Mouse (Mus musculus) granulocyte monocyte progenitor cell, adult 5-6 weeks (primary cell): ENCODE data around the gene Scgb1b30. TPM values are rescaled to one million over a fixed set of nuclear protein-coding genes. Genes with fewer than 3 reads are reported as not detected.
A peak's percentile ranks its signal among the peaks of the same experiment; 100 is the strongest.
"Not testable (repeated sequence)": the region's sequence is repeated elsewhere in the genome, so short reads cannot be mapped to it uniquely, and the experiment has no call there.

Experiments used
- ATAC-seq: replicated peaks from 2 replicates; pipeline ENCODE4 v1.8.0; 2016; ENCODE audit warnings: mild to moderate bottlenecking, moderate TSS enrichment, inconsistent platforms; ENCODE audit not compliant: poor library complexity, severe bottlenecking
- total RNA-seq, 2 experiments: library from RNA; stranded (forward) in 1 of 2; stranded (reverse) in 1 of 2; fragments of 200-712, 200-1000 nt in 1 of 2; fragments of >200 nt in 1 of 2; fragmentation: Nextera tagmentation in 1 of 2; gene quantifications; 2 replicates each; pipeline ENCODE4 v1.2.3; 2014 to 2017

Gene Scgb1b30
- total RNA-seq (2014; fragmentation: Nextera tagmentation): not detected in 2 replicates
- not detected in 2 replicates for total RNA-seq (2017)

- no peak for ATAC-seq
These were observed at the start of gene Scgb1b30 for GRCm38 (mm10) chr7:34094911-34095481. TSS of gene Scgb1b30 (plus strand) at chr7:34095431.

- ATAC-seq: not testable (repeated sequence)
These were observed 27.1 kb upstream of the Scgb1b30 start for GRCm38 (mm10) chr7:34068132-34068531.

- ATAC-seq: no peak
These were observed 4.8 kb downstream of the Scgb1b30 start for GRCm38 (mm10) chr7:34100002-34100401.

GRCm38 (mm10) chr7:34101276-34101675 is 6.0 kb downstream of the Scgb1b30 start:
- no peak for ATAC-seq

- no peak for ATAC-seq
These were observed 14.0 kb downstream of the Scgb1b30 start for GRCm38 (mm10) chr7:34109190-34109589.

- no peak for ATAC-seq
These were observed 21.4 kb downstream of the Scgb1b30 start for GRCm38 (mm10) chr7:34116601-34117000.

GRCm38 (mm10) chr7:34120636-34121035 is 25.4 kb downstream of the Scgb1b30 start:
- not testable (repeated sequence) for ATAC-seq

GRCm38 (mm10) chr7:34122987-34123720 is 27.9 kb downstream of the Scgb1b30 start:
- ATAC-seq: no peak

GRCm38 (mm10) chr7:34125346-34125745 is 30.1 kb downstream of the Scgb1b30 start:
- ATAC-seq: no peak

- ATAC-seq: no peak
These were observed 31.1 kb downstream of the Scgb1b30 start for GRCm38 (mm10) chr7:34126291-34126690.

- ATAC-seq: no peak
These were observed 35.9 kb downstream of the Scgb1b30 start for GRCm38 (mm10) chr7:34131118-34131517.

GRCm38 (mm10) chr7:34131959-34132354 is 36.7 kb downstream of the Scgb1b30 start:
- no peak for ATAC-seq

GRCm38 (mm10) chr7:34132355-34133079 is 37.3 kb downstream of the Scgb1b30 start:
- ATAC-seq: peak; percentile 64

GRCm38 (mm10) chr7:34133117-34133762 is 38.0 kb downstream of the Scgb1b30 start, which contains the start of gene Wtip:
TSS of gene Wtip (minus strand) at chr7:34133268.
- peak; percentile 52 for ATAC-seq

- ATAC-seq: no peak
These were observed 39.1 kb downstream of the Scgb1b30 start for GRCm38 (mm10) chr7:34134336-34134735.

GRCm38 (mm10) chr7:34139493-34139892 is 44.3 kb downstream of the Scgb1b30 start:
- ATAC-seq: no peak

- ATAC-seq: no peak
These were observed 45.9 kb downstream of the Scgb1b30 start for GRCm38 (mm10) chr7:34141123-34141522.

GRCm38 (mm10) chr7:34147193-34147592 is 52.0 kb downstream of the Scgb1b30 start:
- no peak for ATAC-seq
